Mouse (Mus musculus) CH12F3 (cell line): ENCODE data around the gene Kel.

Source experiments
- in situ Hi-C: fragments of 300-500 bp; cut with MboI; formaldehyde crosslinking; loops from 2 replicates; pipeline ENCODE4 v1.14.3; 2020; ENCODE audit warnings: low sequenced_read_pairs

The Kel gene

DNA sequence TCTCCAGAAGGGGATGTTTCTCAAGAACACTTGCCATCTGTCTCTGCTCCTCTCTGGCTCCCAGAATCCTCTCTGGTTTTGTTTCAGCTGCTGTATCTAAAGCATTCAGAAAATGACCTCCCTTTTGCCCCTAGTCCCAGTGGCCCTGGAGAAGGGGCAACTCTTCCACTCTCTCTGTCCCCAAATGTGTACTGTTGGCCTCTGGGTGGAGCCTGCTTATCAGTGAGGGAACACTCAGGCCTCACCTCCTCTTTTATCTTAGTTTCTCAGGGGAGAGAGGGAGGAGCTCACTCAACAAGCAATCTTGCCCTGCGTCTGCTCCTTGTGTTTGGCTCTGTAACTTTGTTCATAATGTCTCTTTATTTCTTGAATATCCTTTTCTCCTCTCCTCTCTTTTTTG, at the start of gene Kel:
Kel (minus strand) TSS at position 217 of the 400 bp plus-strand sequence.
- in situ Hi-C loops = no loop called here

DNA sequence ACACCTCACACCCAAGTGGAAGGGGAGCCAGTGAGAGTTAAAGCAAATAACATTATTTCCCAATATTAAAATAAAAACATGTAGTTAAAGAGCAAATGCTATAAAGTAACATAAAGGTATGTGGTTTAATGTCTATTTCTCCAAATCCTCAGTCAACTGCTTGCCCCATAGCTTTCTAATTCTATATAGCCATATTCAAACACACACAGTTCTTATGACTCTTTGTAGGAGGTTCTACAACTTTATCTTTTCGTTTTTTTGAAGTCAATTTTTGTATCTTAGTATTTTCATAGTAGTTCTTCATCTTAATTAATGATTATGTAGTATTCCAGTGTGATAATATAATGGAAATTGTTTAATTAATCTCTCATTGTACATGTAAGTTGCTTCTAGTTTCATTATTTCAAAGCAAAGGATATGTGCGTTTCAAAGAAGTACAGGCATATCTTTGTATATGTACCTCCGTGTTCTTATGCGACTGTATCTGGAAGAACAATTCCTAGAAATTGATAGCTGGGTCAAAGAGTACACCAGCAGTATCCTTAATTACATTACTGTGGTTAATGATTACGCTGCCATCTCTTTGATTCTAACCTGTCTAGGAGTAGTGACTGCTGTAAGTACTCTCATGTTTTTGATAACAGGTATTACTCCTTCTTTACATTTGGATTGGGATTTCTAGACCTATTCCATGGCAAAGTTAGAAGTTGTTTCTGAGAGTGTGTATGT, 40.7 kb upstream of the Kel start:
- in situ Hi-C loops = no loop called here

DNA sequence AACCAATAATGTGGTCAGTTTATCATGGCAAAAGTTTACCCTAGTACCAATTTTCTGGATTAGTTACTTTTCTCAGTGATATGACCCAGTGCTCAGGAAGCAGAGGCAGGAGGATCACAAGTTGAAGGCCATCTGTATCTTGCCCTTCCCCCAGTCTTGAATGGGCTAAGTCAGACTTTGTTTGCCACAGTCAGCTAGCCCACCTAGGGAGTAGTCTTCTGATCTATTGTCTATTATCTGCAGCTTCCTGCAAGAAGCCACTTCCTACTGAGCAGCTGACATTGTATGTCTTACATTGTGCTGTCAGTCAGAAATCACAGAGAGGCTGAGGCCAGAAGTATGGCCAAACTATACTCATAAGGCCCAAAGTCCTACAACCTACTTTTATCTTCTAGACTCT, 37.0 kb upstream of the Kel start:
- in situ Hi-C loops = no loop called here

DNA sequence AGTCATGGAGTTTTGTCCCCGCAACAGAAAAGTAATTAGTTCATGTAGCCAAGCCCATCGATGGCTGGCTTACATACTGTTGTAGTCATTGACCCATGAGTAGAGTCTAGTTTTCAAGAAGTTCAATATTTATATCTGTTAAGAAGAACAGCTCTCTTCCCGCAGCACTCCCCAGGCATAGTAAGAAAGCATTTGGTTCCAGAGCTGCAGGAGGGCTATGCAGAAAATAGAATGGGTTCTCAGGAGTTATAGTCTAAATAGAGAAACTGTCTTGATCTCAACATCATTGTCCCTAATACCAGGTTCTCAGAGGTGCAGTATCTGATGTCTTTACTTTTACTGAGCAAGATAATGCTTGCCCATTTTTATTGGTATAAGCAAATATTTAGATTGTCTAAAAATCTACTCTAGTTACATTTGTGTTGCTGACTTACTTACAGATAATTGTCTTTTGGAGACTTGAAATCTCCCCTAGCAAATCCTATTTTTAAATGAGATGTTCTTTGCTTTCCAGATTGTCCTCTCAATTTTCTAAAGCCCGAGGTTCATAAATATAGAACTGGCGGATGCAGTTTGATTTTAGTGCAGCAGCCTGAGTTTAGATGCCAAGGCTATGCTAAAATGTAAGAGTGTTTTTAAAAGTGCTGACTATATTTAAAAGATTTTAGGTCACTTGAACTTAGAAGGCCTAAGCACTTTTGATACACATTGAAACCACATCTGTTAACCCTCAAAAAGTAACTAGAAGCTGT, 30.8 kb upstream of the Kel start:
- in situ Hi-C loops = no loop called here

DNA sequence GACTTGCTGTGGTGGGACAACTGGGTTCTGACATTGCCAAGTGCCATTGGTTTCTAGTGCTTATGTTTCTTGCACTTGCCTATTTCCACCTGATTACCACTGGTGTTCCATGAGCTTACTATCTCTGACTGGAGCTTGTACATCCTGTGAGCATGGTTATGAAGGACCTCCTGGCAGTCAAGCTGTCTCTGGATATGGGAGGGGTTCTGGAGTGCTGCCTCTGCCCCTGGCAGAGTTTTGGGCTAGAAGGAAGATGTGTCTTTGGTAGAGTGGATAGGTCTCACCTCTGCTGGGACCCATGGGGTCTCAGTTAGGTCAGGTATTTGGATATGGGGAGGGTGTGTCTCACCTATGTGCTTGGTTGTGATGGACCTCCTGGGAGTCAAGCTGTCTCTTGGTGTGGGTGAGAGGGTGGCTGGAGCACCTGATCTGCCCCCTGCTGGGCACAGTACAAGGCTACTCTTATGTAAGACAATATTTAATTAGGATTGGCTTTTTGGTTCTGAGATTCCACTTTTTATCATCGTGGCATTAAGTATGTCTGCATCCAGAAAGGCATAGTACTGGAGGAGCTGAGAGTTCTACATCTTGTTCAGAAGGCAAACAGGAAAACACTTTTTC, 24.0 kb upstream of the Kel start:
- in situ Hi-C loops = no loop called here

DNA sequence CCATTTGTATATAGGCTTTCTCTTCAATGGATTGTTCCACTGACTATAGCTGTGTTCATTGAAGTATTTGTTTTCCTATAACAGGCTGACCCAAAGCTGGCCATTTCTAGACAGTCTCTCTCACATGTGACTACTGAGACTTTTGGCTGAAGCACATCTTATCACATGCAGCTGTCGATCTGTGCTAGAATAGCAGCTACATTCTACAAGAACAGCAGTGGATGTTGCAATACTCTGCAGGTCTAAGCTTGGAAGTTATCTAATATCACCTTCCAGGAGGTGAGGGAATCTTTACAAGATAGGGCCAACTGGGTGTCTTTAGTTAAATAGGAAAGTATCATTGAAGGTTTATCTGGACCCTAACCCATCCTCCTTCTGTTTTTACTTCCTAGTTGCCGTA, 17.3 kb upstream of the Kel start:
- in situ Hi-C loops = no loop called here

DNA sequence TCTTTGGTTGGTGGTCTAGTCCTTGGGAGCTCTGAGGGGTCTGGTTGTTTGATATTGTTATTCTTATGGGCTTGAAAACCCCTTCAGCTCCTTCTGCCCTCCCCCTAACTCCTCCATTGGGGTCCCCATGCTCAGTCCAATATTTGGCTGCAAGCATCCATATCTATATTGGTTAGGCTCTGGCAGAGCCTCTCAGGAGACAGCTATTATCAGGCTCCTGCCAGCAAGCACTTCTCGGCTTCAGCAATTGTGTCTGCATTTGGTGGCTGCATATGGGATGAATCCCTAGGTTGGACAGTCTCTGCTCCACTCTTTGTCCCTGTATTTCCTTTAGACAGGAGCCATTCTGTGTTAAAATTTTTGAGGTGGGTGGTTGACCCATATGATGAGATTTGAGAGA, 6.1 kb upstream of the Kel start:
- in situ Hi-C loops = no loop called here

DNA sequence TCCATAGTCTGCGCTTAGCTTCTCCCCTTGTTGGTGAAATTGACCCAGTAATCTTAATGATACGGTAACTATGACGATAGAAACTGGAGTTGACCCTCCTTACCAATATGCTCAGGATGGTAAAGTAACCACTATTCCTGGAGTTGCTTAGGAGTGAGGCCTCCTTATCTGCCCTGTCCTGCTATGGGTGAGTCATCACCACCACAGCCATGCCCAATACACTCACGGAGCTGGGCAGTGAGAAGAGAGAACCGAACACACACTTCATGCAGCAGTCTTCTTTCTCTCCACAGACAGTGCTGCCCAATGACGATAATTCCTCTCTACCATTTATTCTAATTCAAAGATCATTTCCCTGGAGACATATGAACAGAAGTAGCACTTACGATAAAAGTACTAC, 2.1 kb upstream of the Kel start:
- in situ Hi-C loops = no loop called here

DNA sequence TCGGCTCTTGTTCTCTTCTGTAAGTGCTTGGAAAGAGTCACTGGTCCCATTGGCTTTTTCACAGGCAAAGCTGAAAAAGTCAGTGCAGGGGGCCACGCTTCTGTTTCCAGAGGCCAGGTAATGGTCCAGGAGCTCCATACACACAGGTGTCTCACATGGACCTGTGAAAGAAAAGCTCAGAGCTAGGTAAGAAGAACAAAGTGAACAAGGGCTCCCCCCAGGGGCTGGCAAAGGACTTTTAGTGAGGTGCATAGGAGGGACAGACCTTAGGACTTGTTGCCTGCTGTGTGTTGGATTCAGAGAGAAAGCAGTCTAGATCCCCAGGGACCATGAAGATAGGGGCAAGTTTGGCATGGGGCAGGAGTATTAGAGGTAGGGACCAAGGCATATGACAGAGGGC, 1.2 kb downstream of the Kel start:
- in situ Hi-C loops = no loop called here

DNA sequence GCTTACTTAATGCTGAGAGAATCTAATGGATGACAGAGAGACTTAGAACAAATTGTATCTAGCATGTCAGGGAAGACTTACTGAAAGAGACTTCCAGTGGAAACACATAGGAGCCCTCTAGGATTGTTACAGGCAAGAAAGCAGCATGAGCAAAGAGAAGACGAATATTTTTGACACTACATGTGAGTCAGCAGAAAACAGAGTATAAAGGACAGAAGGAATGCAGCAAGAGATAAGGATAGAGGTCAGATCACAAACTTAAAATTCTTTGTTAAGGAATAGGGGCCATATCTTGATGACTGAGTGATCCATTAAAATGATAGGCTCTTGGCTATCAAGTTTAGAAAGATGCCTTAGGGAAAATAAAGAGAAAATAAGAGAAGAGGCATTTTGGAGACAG, 2.9 kb downstream of the Kel start:
- in situ Hi-C loops = no loop called here

DNA sequence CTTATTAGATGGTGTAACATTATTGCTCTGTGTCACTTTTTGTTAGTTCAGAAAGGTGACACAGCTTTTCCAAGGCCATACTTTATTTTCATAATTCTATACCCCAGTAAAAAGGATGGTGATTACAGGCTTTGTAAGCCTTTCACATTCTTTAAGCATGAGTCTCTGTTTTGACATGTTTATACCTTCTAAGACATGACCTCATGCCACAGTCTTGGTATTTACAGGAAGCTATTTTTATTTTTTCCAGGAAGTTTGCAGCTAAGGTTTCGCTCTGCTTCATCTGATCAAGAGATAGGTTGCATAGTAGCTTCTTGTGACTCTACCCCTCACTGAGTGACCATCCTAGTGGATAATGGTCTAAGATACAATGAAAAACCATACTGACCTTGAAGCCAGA, 9.7 kb downstream of the Kel start:
- in situ Hi-C loops = no loop called here

DNA sequence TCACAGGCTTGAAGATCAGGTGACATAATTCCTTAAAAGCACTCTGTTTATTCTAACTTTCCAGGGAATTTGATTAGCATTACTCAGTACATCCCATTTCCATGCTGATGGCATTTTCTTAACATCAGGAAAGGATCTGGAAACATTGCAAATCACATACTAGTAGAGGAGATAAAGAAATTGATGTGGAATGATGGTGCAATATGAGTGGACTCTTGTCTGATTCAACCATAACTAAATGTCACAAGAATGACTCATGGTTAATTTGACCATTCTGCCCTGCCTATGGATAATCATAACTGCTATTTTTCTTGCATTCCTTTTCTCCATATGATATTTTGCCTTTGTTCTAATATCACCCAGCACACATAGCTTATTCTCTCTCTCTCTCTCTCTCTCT, 11.9 kb downstream of the Kel start:
- in situ Hi-C loops = no loop called here

DNA sequence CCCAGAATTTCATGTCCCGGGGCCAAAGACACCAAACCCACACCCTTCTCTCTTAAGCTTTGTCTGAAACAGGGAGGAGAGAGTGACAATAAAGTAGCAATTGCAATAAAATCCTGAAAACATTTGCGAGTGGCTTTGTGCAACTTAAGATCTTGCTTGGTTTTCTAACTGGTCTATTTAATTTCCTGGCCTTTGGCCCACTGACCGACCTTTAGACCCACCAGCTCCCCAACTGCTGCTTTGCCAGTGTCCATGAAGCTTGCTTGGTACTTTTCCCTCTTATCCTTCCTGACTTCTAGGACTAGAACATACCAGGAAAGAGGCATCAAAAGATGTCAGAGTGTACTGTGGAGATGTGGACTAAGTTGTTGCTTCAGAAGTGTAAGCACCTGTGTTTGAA, 18.5 kb downstream of the Kel start:
- in situ Hi-C loops = no loop called here

DNA sequence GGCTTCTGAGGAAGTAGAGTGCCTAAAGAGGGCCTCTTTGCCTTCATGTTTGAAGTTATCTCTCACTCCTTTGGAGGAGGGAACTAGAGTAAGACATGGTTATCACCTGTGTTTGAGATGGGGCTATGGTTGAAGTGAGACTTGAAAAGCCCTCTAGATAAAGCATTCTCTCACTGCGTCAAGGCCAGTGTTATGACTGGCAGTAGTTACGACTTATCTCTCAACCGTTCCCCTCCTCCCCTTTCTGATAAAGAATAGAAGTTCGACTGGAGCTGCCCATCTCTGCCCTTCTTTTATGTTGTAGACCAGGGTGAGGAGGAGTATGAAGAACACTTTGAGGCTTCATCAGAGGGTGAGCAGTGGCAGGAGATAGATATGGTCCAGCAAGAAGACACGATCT, 19.2 kb downstream of the Kel start:
- in situ Hi-C loops = no loop called here

DNA sequence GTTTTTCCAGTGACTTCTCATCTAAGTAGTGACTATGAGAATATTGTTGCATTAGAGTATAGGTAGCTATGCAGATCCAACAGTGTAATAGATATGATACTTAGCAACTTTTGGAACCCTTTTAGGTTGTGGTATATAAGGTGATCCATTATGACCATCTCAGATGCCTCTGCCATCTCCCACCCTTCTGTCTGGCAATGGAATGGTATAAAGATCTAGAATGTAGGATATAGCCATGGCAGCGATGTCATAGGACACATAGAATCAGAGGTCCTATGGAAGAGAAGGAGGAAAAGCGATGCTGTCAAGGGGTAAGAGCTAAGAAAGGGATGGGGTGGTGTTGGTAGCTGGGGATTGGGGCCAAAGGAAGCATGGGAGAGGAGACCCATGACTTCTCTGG, 20.0 kb downstream of the Kel start, which contains the start of gene Llcfc1:
Llcfc1 (plus strand) TSS at position 301 of the 400 bp plus-strand sequence.
- in situ Hi-C loops = no loop called here

DNA sequence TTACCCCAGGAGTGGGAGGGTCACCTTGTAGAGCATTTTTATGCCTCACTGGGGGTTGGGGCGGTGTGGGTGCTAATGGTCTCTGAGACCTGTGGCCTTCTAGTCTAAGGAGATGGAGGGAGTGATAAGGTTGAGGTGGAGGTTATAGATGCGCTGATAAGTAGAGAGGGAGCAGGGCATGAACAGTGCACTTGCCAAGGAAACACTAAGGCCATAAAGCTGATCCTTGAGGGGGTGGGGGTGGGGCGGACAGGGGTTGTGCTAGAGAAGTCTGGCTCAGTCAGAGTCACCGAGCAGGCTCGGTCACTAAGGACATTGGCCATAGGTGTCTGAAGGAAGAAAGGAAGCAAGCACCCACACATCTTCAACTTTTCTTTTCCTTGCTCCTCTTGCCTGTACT, 22.5 kb downstream of the Kel start:
- in situ Hi-C loops = no loop called here

DNA sequence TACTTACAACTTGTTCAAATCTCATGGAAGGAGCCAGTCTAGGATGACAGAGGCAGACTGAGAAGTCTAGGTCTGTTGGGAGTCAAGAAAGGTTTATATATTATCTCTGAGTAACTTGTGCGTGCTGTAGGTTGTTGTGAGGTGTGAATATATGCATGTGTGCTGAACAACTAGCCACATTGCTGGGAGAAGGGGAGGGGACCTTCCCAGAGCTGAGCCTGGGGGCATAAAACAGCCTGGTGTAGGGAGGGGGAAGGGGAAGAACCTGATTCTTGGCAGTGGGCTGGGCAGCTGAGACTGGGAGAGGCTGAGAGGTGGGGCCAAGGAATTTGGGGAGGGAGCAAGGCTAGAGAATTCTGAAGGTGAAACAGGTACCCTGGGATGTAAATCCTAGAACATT, 23.5 kb downstream of the Kel start, which contains the start of gene Trpv5:
Trpv5 (minus strand) TSS at position 101 of the 400 bp plus-strand sequence.
- in situ Hi-C loops = no loop called here

DNA sequence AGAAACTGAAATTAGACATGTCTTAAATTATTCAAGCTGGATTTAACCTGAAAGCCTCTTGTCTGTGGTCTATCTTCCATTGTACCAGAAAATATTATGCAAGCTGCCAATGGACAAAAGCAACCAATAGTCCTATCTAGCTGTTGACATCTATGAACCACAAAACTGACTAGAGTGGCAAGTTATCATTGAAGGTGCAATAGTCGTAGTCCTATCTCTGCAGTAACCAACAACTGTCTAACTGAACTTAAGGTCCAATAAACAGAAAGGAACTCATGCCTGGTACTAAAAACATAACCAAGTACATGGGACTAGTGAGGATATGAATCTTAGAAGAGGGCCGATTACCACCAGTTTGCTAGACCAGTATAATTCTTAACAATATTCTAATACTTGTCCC, 27.6 kb downstream of the Kel start:
- in situ Hi-C loops = no loop called here

DNA sequence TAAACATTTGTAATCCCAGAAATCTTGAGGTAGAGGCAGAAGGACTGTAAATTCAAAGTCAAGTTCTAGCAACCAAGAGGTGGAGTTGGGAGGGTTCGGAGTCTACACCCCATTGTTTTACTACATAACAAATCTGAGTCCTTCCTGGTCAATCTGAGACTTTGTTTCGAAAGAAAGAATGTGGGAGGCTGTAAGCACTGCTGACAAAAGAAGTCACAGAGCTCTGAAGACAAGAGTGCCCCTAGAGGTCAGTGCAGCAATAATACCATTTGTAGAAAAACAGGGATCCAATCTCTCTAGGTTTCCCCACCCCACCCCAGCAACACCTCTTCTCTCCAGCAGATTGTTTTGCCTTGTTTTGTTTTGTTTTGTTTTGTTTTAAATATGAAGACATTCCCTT, 41.8 kb downstream of the Kel start:
- in situ Hi-C loops = no loop called here

DNA sequence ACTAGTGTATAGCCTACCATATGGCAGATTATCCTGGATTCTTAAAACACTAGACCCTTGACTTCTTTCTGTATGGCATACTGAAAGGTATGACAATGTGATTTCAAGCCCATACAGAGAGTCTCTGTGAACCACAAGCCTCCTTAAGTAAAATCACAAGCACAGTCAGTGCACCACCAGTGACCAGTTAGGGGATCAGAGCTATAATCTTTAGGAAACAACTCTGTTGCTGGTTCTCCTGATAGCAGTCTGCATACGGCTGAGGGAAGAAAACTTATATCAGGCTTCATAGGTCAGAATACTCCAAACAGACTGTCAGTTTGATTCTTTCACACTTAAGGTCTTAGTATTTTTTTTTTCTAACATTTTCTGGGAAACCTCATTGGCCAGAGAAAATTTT, 45.7 kb downstream of the Kel start:
- in situ Hi-C loops = no loop called here

DNA sequence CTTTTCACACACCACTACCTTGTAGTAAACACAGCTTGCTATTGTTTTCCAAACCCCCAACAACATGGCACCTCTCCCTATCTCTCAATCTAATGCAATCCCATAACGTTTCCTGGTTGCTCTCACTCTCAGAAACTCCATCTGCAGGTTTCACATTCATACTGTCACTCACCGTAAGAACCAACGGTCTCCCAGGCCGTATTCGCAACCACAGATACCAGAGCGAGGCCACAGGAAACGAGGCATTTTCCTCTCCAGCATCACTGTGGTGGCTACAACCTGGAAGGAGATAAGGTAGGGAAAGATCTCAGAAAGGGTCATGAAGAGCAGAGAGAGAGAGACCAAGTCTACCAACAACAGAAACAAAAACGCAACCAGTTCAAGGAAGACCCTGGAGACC, 49.5 kb downstream of the Kel start:
- in situ Hi-C loops = no loop called here

DNA sequence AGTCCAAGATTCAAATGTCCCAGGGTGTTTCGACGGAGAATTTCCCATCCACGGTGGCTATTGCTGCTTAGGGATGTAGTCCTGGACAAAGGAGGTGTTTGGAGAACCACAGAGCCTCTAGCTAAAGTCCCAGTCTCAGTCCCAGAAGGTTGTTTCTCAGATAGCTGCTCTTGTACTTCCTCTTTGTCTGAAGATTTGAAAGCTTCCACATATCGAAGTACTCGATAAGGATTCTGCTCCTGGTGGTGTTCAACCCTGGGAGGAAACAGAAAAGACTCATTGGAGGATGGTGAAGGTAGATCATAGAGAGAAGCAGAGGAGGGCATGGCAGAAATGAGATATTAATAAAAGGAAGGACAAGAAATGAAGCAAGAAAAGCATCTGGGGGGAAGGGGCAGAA, 51.0 kb downstream of the Kel start:
- in situ Hi-C loops = no loop called here
